In genomic region chr4:148056246-148056645, GRCm38 (mm10) we compare ENCODE assay signal across 18 mouse cellular contexts. TPM values are rescaled to one million over a fixed set of nuclear protein-coding genes. Genes with fewer than 3 reads are reported as not detected.
A peak's percentile ranks its signal among the peaks of the same experiment; 100 is the strongest.
DNase-seq lines count a peak whose midpoint lies in the region; ATAC-seq and TF ChIP-seq lines count a peak whose summit lies in the region.
"Had no signal": no experiment of that assay in that cellular context is flagged by ENCODE, and none has a peak within 500 bp of the region (broad histone marks: within the 10 kb centered on the region; RNA-seq: fewer than 3 reads in every experiment).

No protein-coding gene starts in this region.

- H3K4me3 ChIP-seq in heart, embryonic 13.5 days: no peak overlapping the region
- H3K4me3 ChIP-seq in limb, embryonic 12.5 days (replicated peaks): no peak overlapping the region
- H3K4me3 ChIP-seq in limb, embryonic 10.5 days: no peak overlapping the region
- no peak overlapping the region for H3K4me3 ChIP-seq in kidney, embryonic 16.5 days (ENCODE audit: low read length)
- no peak overlapping the region for H3K4me3 ChIP-seq in myocyte
- H3K4me3 ChIP-seq: forebrain, embryonic 15.5 days; intestine, embryonic 15.5 days; limb, embryonic 15.5 days; neural tube, embryonic 13.5 days had no signal

- no peak overlapping the region for H3ac ChIP-seq in myocyte (ENCODE audit: control insufficient read depth, insufficient read length)

- 84% methylated on average over 7 of the region's 7 CpGs for WGBS in heart, embryonic 13.5 days
- 77% methylated on average over 7 of the region's 7 CpGs for WGBS in limb, embryonic 12.5 days
- WGBS in limb, embryonic 10.5 days: 88% methylated on average over 7 of the region's 7 CpGs
- 76% methylated on average over 7 of the region's 7 CpGs for WGBS in kidney, embryonic 16.5 days

- no peak for DNase-seq in heart, postnatal 4 days
- DNase-seq in limb, embryonic 10.5 days (ENCODE audit: low spot score): no peak
- DNase-seq in left cerebral cortex, adult 9 months (ENCODE audit: low spot score in 2 of 2): no peak
- DNase-seq: spleen, adult 18-20 months; thymus, postnatal 4 days had no signal

- no peak for ATAC-seq in heart, embryonic 13.5 days (ENCODE audit: extremely low read depth, insufficient number of reproducible peaks, low FRiP score, low TSS enrichment)
- no peak for ATAC-seq in limb, embryonic 12.5 days (ENCODE audit: insufficient number of reproducible peaks, insufficient read depth, low FRiP score, low TSS enrichment, low read depth)
- no peak for ATAC-seq in kidney, embryonic 16.5 days (ENCODE audit: low FRiP score, low TSS enrichment)
- ATAC-seq: forebrain, embryonic 15.5 days; intestine, embryonic 15.5 days; midbrain, embryonic 16.5 days had no signal

- no peaks in the 10 kb centered on the region for H3K79me2 ChIP-seq in myocyte (ENCODE audit: control insufficient read depth, insufficient read depth)

- H3K9me3 ChIP-seq in heart, embryonic 13.5 days: no peaks in the 10 kb centered on the region
- H3K9me3 ChIP-seq in limb, embryonic 12.5 days: no peaks in the 10 kb centered on the region
- no peaks in the 10 kb centered on the region for H3K9me3 ChIP-seq in limb, embryonic 10.5 days (replicated peaks)
- no peaks in the 10 kb centered on the region for H3K9me3 ChIP-seq in kidney, embryonic 16.5 days (ENCODE audit: low read length)
- H3K9me3 ChIP-seq: forebrain, embryonic 15.5 days; intestine, embryonic 15.5 days; limb, embryonic 15.5 days; neural tube, embryonic 13.5 days had no signal

- 0 out of 2 replicates have a peak overlapping the region, but pooled peaks have one; percentile 19 for H3K9ac ChIP-seq in heart, embryonic 13.5 days
- 0 out of 2 replicates have a peak overlapping the region, but pooled peaks have one; percentile 5 for H3K9ac ChIP-seq in limb, embryonic 12.5 days (replicated peaks)
- no peak overlapping the region for H3K9ac ChIP-seq in kidney, embryonic 16.5 days (replicated peaks; ENCODE audit: low read length)
- H3K9ac ChIP-seq: forebrain, embryonic 15.5 days; intestine, embryonic 15.5 days; limb, embryonic 15.5 days; neural tube, embryonic 13.5 days had no signal

- H3K4me1 ChIP-seq in heart, embryonic 13.5 days: peaks cover 10% of the 10 kb centered on the region; the same call in 1 of the 2 replicates
- no peaks in the 10 kb centered on the region for H3K4me1 ChIP-seq in limb, embryonic 12.5 days (replicated peaks)
- H3K4me1 ChIP-seq in limb, embryonic 10.5 days: peaks cover 10% of the 10 kb centered on the region
- H3K4me1 ChIP-seq in kidney, embryonic 16.5 days (ENCODE audit: insufficient read depth, low read length): no peaks in the 10 kb centered on the region
- H3K4me1 ChIP-seq: neural tube, embryonic 13.5 days had no signal

- H3K27ac ChIP-seq in heart, embryonic 13.5 days (replicated peaks): peak overlapping the region; percentile 5; the same call in 1 of the 2 replicates
- no peak overlapping the region for H3K27ac ChIP-seq in limb, embryonic 12.5 days
- H3K27ac ChIP-seq in limb, embryonic 10.5 days: no peak overlapping the region; the same call in 1 of the 2 replicates
- 0 out of 2 replicates have a peak overlapping the region, but pooled peaks have one; percentile 20 for H3K27ac ChIP-seq in kidney, embryonic 16.5 days (ENCODE audit: low read length)
- H3K27ac ChIP-seq: forebrain, embryonic 15.5 days; intestine, embryonic 15.5 days; limb, embryonic 15.5 days; macrophage; neural tube, embryonic 13.5 days; stomach, postnatal 0 days had no signal

- no peak overlapping the region for H3K4me2 ChIP-seq in heart, embryonic 13.5 days
- no peak overlapping the region for H3K4me2 ChIP-seq in limb, embryonic 12.5 days
- no peak overlapping the region for H3K4me2 ChIP-seq in kidney, embryonic 16.5 days (replicated peaks; ENCODE audit: low read depth, low read length)
- peak overlapping the region; percentile 24 for H3K4me2 ChIP-seq in myocyte (ENCODE audit: low read depth)
- H3K4me2 ChIP-seq: forebrain, embryonic 15.5 days; intestine, embryonic 15.5 days; limb, embryonic 15.5 days; neural tube, embryonic 13.5 days had no signal

- peaks cover 80% of the 10 kb centered on the region for H3K36me3 ChIP-seq in heart, embryonic 13.5 days
- H3K36me3 ChIP-seq in limb, embryonic 12.5 days: peaks cover 79% of the 10 kb centered on the region
- peaks cover 79% of the 10 kb centered on the region for H3K36me3 ChIP-seq in limb, embryonic 10.5 days
- H3K36me3 ChIP-seq in kidney, embryonic 16.5 days (ENCODE audit: insufficient read depth, low read length): peaks cover 61% of the 10 kb centered on the region
- H3K36me3 ChIP-seq in myocyte (ENCODE audit: control insufficient read depth, insufficient read depth): peaks cover 25% of the 10 kb centered on the region

- H3K27me3 ChIP-seq in heart, embryonic 13.5 days (replicated peaks): no peaks in the 10 kb centered on the region
- no peaks in the 10 kb centered on the region for H3K27me3 ChIP-seq in limb, embryonic 12.5 days
- no peaks in the 10 kb centered on the region for H3K27me3 ChIP-seq in limb, embryonic 10.5 days (ENCODE audit: low read depth, poor library complexity, severe bottlenecking)
- H3K27me3 ChIP-seq in kidney, embryonic 16.5 days (ENCODE audit: insufficient read depth, low read length): no peaks in the 10 kb centered on the region
- no peaks in the 10 kb centered on the region for H3K27me3 ChIP-seq in myocyte (ENCODE audit: control insufficient read depth, insufficient read depth, insufficient read length)
- H3K27me3 ChIP-seq: forebrain, embryonic 15.5 days; intestine, embryonic 15.5 days; limb, embryonic 15.5 days; neural tube, embryonic 13.5 days had no signal

- no peak for TF ChIP-seq POLR2A in myocyte (IDR thresholded peaks at IDR 0.05; ENCODE audit: insufficient read length, low read depth)

TF ChIP-seq in myocyte, 11 proteins besides CTCF, POLR2A, EP300 and RAD21:
- TF ChIP-seq CEBPB (IDR thresholded peaks at IDR 0.05; ENCODE audit: insufficient read depth, poor library complexity, severe bottlenecking): no peak
- peak in 1 of 3 experiments; percentile 55 for TF ChIP-seq MYOG (IDR thresholded peaks at IDR 0.05; ENCODE audit: control insufficient read depth in 1 of 3, insufficient read depth in 1 of 3, insufficient read length in 2 of 3, low read depth in 2 of 3)
- peak; percentile 26 for TF ChIP-seq TCF3 (IDR thresholded peaks at IDR 0.05; ENCODE audit: insufficient read length, low read depth)
- peak; percentile 61 to 96 (median 92) for TF ChIP-seq MYOD1 (IDR thresholded peaks at IDR 0.05; ENCODE audit: control insufficient read depth in 1 of 3, insufficient read length in 2 of 3, low read depth in 2 of 3)

RNA-seq across cellular contexts. Expression of gene Mthfr, which starts 17.4 kb away (rescaled TPM):
- polyA plus RNA-seq in heart, embryonic 13.5 days (2015; fragmentation: Nextera tagmentation; extraction: Ambion mirVana): 11.4 and 11.7 TPM in 2 replicates
- total RNA-seq in heart, postnatal 4 days (2021): 10 to 100 TPM; 14.1 to 14.3 TPM
- polyA plus RNA-seq in limb, embryonic 12.5 days (2016; fragmentation: Nextera tagmentation; extraction: Ambion mirVana): 27.3 and 28.9 TPM in 2 replicates
- 23.3 and 25.8 TPM in 2 replicates for polyA plus RNA-seq in limb, embryonic 10.5 days (2016; fragmentation: Nextera tagmentation; extraction: Ambion mirVana)
- polyA plus RNA-seq in kidney, embryonic 16.5 days (2015; fragmentation: Nextera tagmentation; extraction: Ambion mirVana): 26.5 and 28.1 TPM in 2 replicates
- 31.8 TPM for polyA plus RNA-seq in myocyte (2012; fragmentation: generic; extraction: Trizol)

RNA-seq across cellular contexts. Expression of gene Clcn6, which starts 17.6 kb away (rescaled TPM):
- 5.8 and 6.5 TPM in 2 replicates for polyA plus RNA-seq in heart, embryonic 13.5 days (2015; fragmentation: Nextera tagmentation; extraction: Ambion mirVana)
- total RNA-seq in heart, postnatal 4 days (2021): 10 to 100 TPM; 15.8 to 16.3 TPM
- 8.5 and 8.8 TPM in 2 replicates for polyA plus RNA-seq in limb, embryonic 12.5 days (2016; fragmentation: Nextera tagmentation; extraction: Ambion mirVana)
- 6.3 and 9.1 TPM in 2 replicates for polyA plus RNA-seq in limb, embryonic 10.5 days (2016; fragmentation: Nextera tagmentation; extraction: Ambion mirVana)
- polyA plus RNA-seq in kidney, embryonic 16.5 days (2015; fragmentation: Nextera tagmentation; extraction: Ambion mirVana): 6.4 and 6.8 TPM in 2 replicates
- 19.6 TPM for polyA plus RNA-seq in myocyte (2012; fragmentation: generic; extraction: Trizol)

RNA-seq across cellular contexts. Expression of gene Agtrap, which starts 31.6 kb away (rescaled TPM):
- polyA plus RNA-seq in heart, embryonic 13.5 days (2015; fragmentation: Nextera tagmentation; extraction: Ambion mirVana): 15.4 and 17.6 TPM in 2 replicates
- total RNA-seq in heart, postnatal 4 days (2021): 10 to 100 TPM; 24.8 to 27.4 TPM
- 11.2 and 12.0 TPM in 2 replicates for polyA plus RNA-seq in limb, embryonic 12.5 days (2016; fragmentation: Nextera tagmentation; extraction: Ambion mirVana)
- polyA plus RNA-seq in limb, embryonic 10.5 days (2016; fragmentation: Nextera tagmentation; extraction: Ambion mirVana): 13.1 and 14.1 TPM in 2 replicates
- polyA plus RNA-seq in kidney, embryonic 16.5 days (2015; fragmentation: Nextera tagmentation; extraction: Ambion mirVana): 28.1 and 31.5 TPM in 2 replicates
- polyA plus RNA-seq in myocyte (2012; fragmentation: generic; extraction: Trizol): 10.9 TPM

RNA-seq across cellular contexts. Expression of gene Nppa, which starts 55.7 kb away (rescaled TPM):
- 4,587 and 5,670 TPM in 2 replicates for polyA plus RNA-seq in heart, embryonic 13.5 days (2015; fragmentation: Nextera tagmentation; extraction: Ambion mirVana)
- total RNA-seq in heart, postnatal 4 days (2021): 1,000 to 10,000 TPM; 1,585 to 1,953 TPM
- 0.74 and 1.5 TPM in 2 replicates for polyA plus RNA-seq in limb, embryonic 12.5 days (2016; fragmentation: Nextera tagmentation; extraction: Ambion mirVana)
- polyA plus RNA-seq in limb, embryonic 10.5 days (2016; fragmentation: Nextera tagmentation; extraction: Ambion mirVana): 2.2 and 7.7 TPM in 2 replicates
- 0.41 and 1.00 TPM in 2 replicates for polyA plus RNA-seq in kidney, embryonic 16.5 days (2015; fragmentation: Nextera tagmentation; extraction: Ambion mirVana)
- polyA plus RNA-seq in myocyte (2012; fragmentation: generic; extraction: Trizol): not detected
- total RNA-seq: hematopoietic stem cell, adult 5-6 weeks; layer of hippocampus, postnatal 25 days had no signal
- polyA plus RNA-seq: intestine, embryonic 15.5 days; limb, embryonic 15.5 days; macrophage had no signal

Comparison
In these comparisons a context has a peak if more than half of its experiments do, and no peak if none do; other contexts are left out.
1. H3K27ac ChIP-seq: peak in heart, embryonic 13.5 days (single experiment) and kidney, embryonic 16.5 days (single experiment); none in limb, embryonic 12.5 days (single experiment) and limb, embryonic 10.5 days (single experiment).